Comparison of ENCODE assay signal across 8 mouse cellular contexts in genomic region chr2:57115864-57116365, GRCm38 (mm10). TPM values are rescaled to one million over a fixed set of nuclear protein-coding genes. Genes with fewer than 3 reads are reported as not detected.
A peak's percentile ranks its signal among the peaks of the same experiment; 100 is the strongest.
DNase-seq lines count a peak whose midpoint lies in the region; ATAC-seq and TF ChIP-seq lines count a peak whose summit lies in the region.

No protein-coding gene starts in this region.

- no peak for TF ChIP-seq EP300 in heart, adult 2 months (IDR thresholded peaks at IDR 0.05; ENCODE audit: insufficient read depth, low read depth, low read length)
- TF ChIP-seq EP300 in liver, postnatal 0 days (IDR thresholded peaks at IDR 0.05; ENCODE audit: low read depth): no peak

- peak overlapping the region; percentile 83 for H3K9ac ChIP-seq in heart, adult 2 months (ENCODE audit: low read depth, low read length)
- H3K9ac ChIP-seq in liver, postnatal 0 days (replicated peaks): peak overlapping the region; percentile 68
- H3K9ac ChIP-seq in neural tube, embryonic 12.5 days: peak overlapping the region; percentile 49

- no peaks in the 10 kb centered on the region for H3K27me3 ChIP-seq in C2C12 (ENCODE audit: control insufficient read depth, insufficient read depth, insufficient read length)
- peaks cover 11% of the 10 kb centered on the region for H3K27me3 ChIP-seq in heart, adult 2 months (ENCODE audit: control insufficient read depth, insufficient read depth, low read length)
- peaks cover 2% of the 10 kb centered on the region for H3K27me3 ChIP-seq in kidney, adult 2 months (replicated peaks; ENCODE audit: control insufficient read depth, insufficient read depth, low read length)
- H3K27me3 ChIP-seq in liver, postnatal 0 days (ENCODE audit: insufficient read depth, low read length): peaks cover 52% of the 10 kb centered on the region
- peaks cover 39% of the 10 kb centered on the region for H3K27me3 ChIP-seq in neural tube, embryonic 12.5 days (replicated peaks)

- peak overlapping the region; percentile 51 for H3K4me3 ChIP-seq in C2C12 (ENCODE audit: insufficient read depth, poor library complexity, severe bottlenecking)
- peak overlapping the region; percentile 73 for H3K4me3 ChIP-seq in heart, adult 2 months
- H3K4me3 ChIP-seq in kidney, adult 2 months (ENCODE audit: insufficient read depth, low read depth, low read length): peak overlapping the region; percentile 72
- H3K4me3 ChIP-seq in liver, postnatal 0 days (ENCODE audit: low read depth, low read length): peak overlapping the region; percentile 68
- H3K4me3 ChIP-seq in neural tube, embryonic 12.5 days: peak overlapping the region; percentile 79

- DNase-seq in MEL-GATA-1-ER (ENCODE audit: extremely low read depth, low read depth): peak; percentile 44
- DNase-seq in cerebellum, postnatal 10 days: peak; percentile 71 to 73
- DNase-seq in heart, adult 2 months: peak; percentile 66 to 80
- DNase-seq in kidney, adult 2 months: peak; percentile 46
- peak; percentile 32 for DNase-seq in liver, postnatal 0 days

- peaks cover 68% of the 10 kb centered on the region for H3K79me2 ChIP-seq in C2C12 (ENCODE audit: control insufficient read depth, insufficient read depth)
- no peaks in the 10 kb centered on the region for H3K79me2 ChIP-seq in heart, adult 2 months (replicated peaks; ENCODE audit: control insufficient read depth, insufficient read depth, low read length)

- 0 out of 2 replicates have a peak, but pooled peaks have one; percentile 7 for ATAC-seq in liver, postnatal 0 days
- ATAC-seq in neural tube, embryonic 12.5 days (ENCODE audit: low FRiP score, low read depth): peak; percentile 15
- no peak for ATAC-seq in activated CD4-positive, CD25-positive, alpha-beta regulatory T cell, adult 4 months

- H3K36me3 ChIP-seq in C2C12 (ENCODE audit: control insufficient read depth, insufficient read depth): peaks cover 4% of the 10 kb centered on the region
- no peaks in the 10 kb centered on the region for H3K36me3 ChIP-seq in heart, adult 2 months (ENCODE audit: control insufficient read depth, insufficient read depth, low read length)
- H3K36me3 ChIP-seq in kidney, adult 2 months (ENCODE audit: control insufficient read depth, insufficient read depth, low read length): no peaks in the 10 kb centered on the region
- H3K36me3 ChIP-seq in liver, postnatal 0 days (replicated peaks; ENCODE audit: insufficient read depth, low read length): no peaks in the 10 kb centered on the region
- H3K36me3 ChIP-seq in neural tube, embryonic 12.5 days: no peaks in the 10 kb centered on the region

- H3K9me3 ChIP-seq in liver, postnatal 0 days (ENCODE audit: low read length): no peaks in the 10 kb centered on the region; the same call in 1 of the 2 replicates
- no peaks in the 10 kb centered on the region for H3K9me3 ChIP-seq in neural tube, embryonic 12.5 days

- H3K27ac ChIP-seq in heart, adult 2 months: peak overlapping the region; percentile 98
- peak overlapping the region; percentile 74 for H3K27ac ChIP-seq in kidney, adult 2 months (ENCODE audit: insufficient read depth, low read depth, low read length)
- H3K27ac ChIP-seq in liver, postnatal 0 days (ENCODE audit: low read depth): no peak overlapping the region
- no peak overlapping the region for H3K27ac ChIP-seq in neural tube, embryonic 12.5 days

- intact Hi-C loops in heart, adult 2 months (cut with DNase I): loop anchor here (2.0 to 10.0 kb wide), 3 partner anchors 67 to 259 kb away; partner anchors contain the start of gene Gpd2

- peaks cover 33% of the 10 kb centered on the region for H3K79me3 ChIP-seq in C2C12 (ENCODE audit: low read depth)

- H3K4me1 ChIP-seq in heart, adult 2 months (ENCODE audit: control insufficient read depth, insufficient read depth, low read length): no peaks in the 10 kb centered on the region; the same call in 1 of the 2 replicates
- H3K4me1 ChIP-seq in kidney, adult 2 months (ENCODE audit: control insufficient read depth, insufficient read depth, low read length): peaks cover 5% of the 10 kb centered on the region; the same call in 1 of the 2 replicates
- H3K4me1 ChIP-seq in liver, postnatal 0 days (ENCODE audit: insufficient read depth): peaks cover 19% of the 10 kb centered on the region
- peaks cover 28% of the 10 kb centered on the region for H3K4me1 ChIP-seq in neural tube, embryonic 12.5 days

- TF ChIP-seq POLR2A in heart, adult 2 months (IDR thresholded peaks at IDR 0.05; ENCODE audit: insufficient read depth, low read depth, low read length): no peak
- TF ChIP-seq POLR2A in kidney, adult 2 months (IDR thresholded peaks at IDR 0.05; ENCODE audit: low read depth, low read length): no peak

- WGBS in heart, adult 2 months: under 1% methylated on average over 25 of the region's 28 CpGs
- WGBS in kidney, adult 2 months: 2% methylated on average over 25 of the region's 28 CpGs
- WGBS in liver, postnatal 0 days (ENCODE audit: insufficient replicate concordance): under 1% methylated on average over 27 of the region's 28 CpGs
- under 1% methylated on average over 24 of the region's 28 CpGs for WGBS in neural tube, embryonic 12.5 days

- peak overlapping the region; percentile 36 for H3ac ChIP-seq in C2C12 (ENCODE audit: control insufficient read depth, insufficient read length, low read depth)

- peak overlapping the region; percentile 91 for H3K4me2 ChIP-seq in liver, postnatal 0 days (ENCODE audit: low read depth, low read length)
- H3K4me2 ChIP-seq in neural tube, embryonic 12.5 days (replicated peaks): peak overlapping the region; percentile 90

- no peak for TF ChIP-seq CTCF in C2C12 (IDR thresholded peaks at IDR 0.05; ENCODE audit: control insufficient read depth, insufficient read depth, insufficient read length)
- TF ChIP-seq CTCF in heart, adult 2 months (IDR thresholded peaks at IDR 0.05): no peak
- TF ChIP-seq CTCF in kidney, adult 2 months (conservative IDR thresholded peaks at IDR 0.05; ENCODE audit: insufficient read depth, insufficient read length, low read depth, low read length): no peak
- no peak for TF ChIP-seq CTCF in liver, postnatal 0 days (IDR thresholded peaks at IDR 0.05; ENCODE audit: low read depth)

TF ChIP-seq in C2C12, 6 proteins besides CTCF, POLR2A, EP300 and RAD21:
- peak; percentile 13 for TF ChIP-seq MAX (IDR thresholded peaks at IDR 0.05)
- TF ChIP-seq MYOG (IDR thresholded peaks at IDR 0.05; ENCODE audit: control insufficient read depth, extremely low read depth, insufficient read length): no peak
- TF ChIP-seq CEBPB (IDR thresholded peaks at IDR 0.05; ENCODE audit: low read depth): no peak
- no peak for TF ChIP-seq FOSL1 (IDR thresholded peaks at IDR 0.05; ENCODE audit: insufficient read depth, low read length, poor library complexity, severe bottlenecking)
- no peak for TF ChIP-seq USF1 (IDR thresholded peaks at IDR 0.05; ENCODE audit: low read depth)
TF ChIP-seq in C2C12: peak in this region for 1.

RNA-seq across cellular contexts. Expression of gene Nr4a2, which starts 7.9 kb away (rescaled TPM):
- 8.0 TPM for polyA plus RNA-seq in C2C12 (2012; fragmentation: generic; extraction: Trizol)
- total RNA-seq in heart, adult 2 months (2021): 1 to 10 TPM; 1.0 to 2.6 TPM
- 1.1 and 1.5 TPM in 2 replicates for polyA plus RNA-seq in heart, adult 2 months (2012; rRNA removed)
- polyA plus RNA-seq in kidney, adult 2 months (2012; rRNA removed): 0.33 and 1.0 TPM in 2 replicates
- 0.18 and 0.27 TPM in 2 replicates for polyA plus RNA-seq in liver, postnatal 0 days (2015; fragmentation: Nextera tagmentation; extraction: Ambion mirVana)
- 20.7 and 21.0 TPM in 2 replicates for polyA plus RNA-seq in neural tube, embryonic 12.5 days (2016; fragmentation: Nextera tagmentation; extraction: Ambion mirVana)
- polyA plus RNA-seq in activated CD4-positive, CD25-positive, alpha-beta regulatory T cell, adult 4 months (2017; shearing (Covaris generic)): 1 to 10 TPM; 1.7 to 3.2 TPM

Comparison
In these comparisons a context has a peak if more than half of its experiments do, and no peak if none do; other contexts are left out.
1. H3K27ac ChIP-seq: peak in heart, adult 2 months (single experiment) and kidney, adult 2 months (single experiment); none in liver, postnatal 0 days (single experiment) and neural tube, embryonic 12.5 days (single experiment).
2. Peak in every context shown above with its lines, with median percentiles within 50 percentile points of each other: H3K4me3 ChIP-seq, DNase-seq and H3K9ac ChIP-seq.